Comparison of ENCODE assay signal across 4 mouse cellular contexts in the genomic region with DNA sequence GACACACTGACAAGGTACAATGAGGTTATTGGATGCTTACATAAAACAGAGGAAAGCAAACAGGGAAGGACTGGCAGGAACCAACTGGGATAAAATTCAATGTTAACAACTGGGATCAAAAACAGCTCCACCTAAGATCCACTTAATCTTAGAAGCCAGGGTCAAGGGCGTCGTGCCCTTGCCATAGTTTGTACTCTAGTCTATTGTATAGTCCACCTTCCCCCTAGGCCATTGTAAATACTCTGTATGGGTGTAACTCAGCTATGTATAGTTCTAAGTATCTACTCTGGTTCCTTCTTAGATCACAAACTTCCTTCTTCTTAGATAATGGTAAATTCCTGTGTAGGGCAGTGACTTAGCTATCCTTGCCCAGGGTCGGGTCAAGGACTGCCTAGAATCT.
DNase-seq lines count a peak whose midpoint lies in the region.
"Not testable (repeated sequence)": the region's sequence is repeated elsewhere in the genome, so short reads cannot be mapped to it uniquely, and the experiment has no call there.

No protein-coding gene starts in this region.

- in situ Hi-C loops in ES-E14 (cut with MboI; ENCODE audit: low sequenced_read_pairs in 2 of 2, unreplicated experiment in 2 of 2) = not testable (repeated sequence)

- H3K9ac ChIP-seq in ES-E14 (ENCODE audit: insufficient read depth, low read depth, low read length, poor library complexity, severe bottlenecking) = not testable (repeated sequence)

- not testable (repeated sequence) for H3K27ac ChIP-seq in ES-E14 (ENCODE audit: insufficient read depth, low read depth, low read length, poor library complexity, severe bottlenecking)

- not testable (repeated sequence) for H3K36me3 ChIP-seq in ES-E14 (ENCODE audit: control insufficient read depth, insufficient read depth, low read length, poor library complexity, severe bottlenecking)

- H3K4me1 ChIP-seq in ES-E14 (ENCODE audit: control insufficient read depth in 2 of 2, insufficient read depth in 2 of 2, low read length in 2 of 2, poor library complexity in 1 of 2) = not testable (repeated sequence)

- H3K4me3 ChIP-seq in ES-E14 (ENCODE audit: insufficient read depth in 1 of 2, low read depth in 1 of 2, low read length in 2 of 2, poor library complexity in 1 of 2, severe bottlenecking in 1 of 2) = not testable (repeated sequence)

- DNase-seq in ES-CJ7 (ENCODE audit: low read depth, low spot score) (peak; percentile 71), ES-E14 (ENCODE audit: low read depth, low spot score) (peak; percentile 24), R1 (ENCODE audit: low read depth, low spot score) (peak; percentile 67), ZHBTc4 (ENCODE audit: low read depth, low spot score) (peak; percentile 90)

- H3K9me3 ChIP-seq in ES-E14 (ENCODE audit: control insufficient read depth, insufficient read depth, low read depth, low read length) = not testable (repeated sequence)

Comparison
In these comparisons a context has a peak if more than half of its experiments do, and no peak if none do; other contexts are left out.
1. DNase-seq: peak in every context shown above with its lines; median percentile 90 in ZHBTc4; 71 in ES-CJ7; 67 in R1; 24 in ES-E14.